Comparison of ENCODE assay signal across 8 mouse cellular contexts in genomic region chr10:75893089-75893750, GRCm38 (mm10). TPM values are rescaled to one million over a fixed set of nuclear protein-coding genes. Genes with fewer than 3 reads are reported as not detected.
A peak's percentile ranks its signal among the peaks of the same experiment; 100 is the strongest.
DNase-seq lines count a peak whose midpoint lies in the region; ATAC-seq lines count a peak whose summit lies in the region.

Gene Derl3 (plus strand): TSS chr10:75893413.

- 0 out of 2 replicates have a peak within 1 kb of the TSS, but pooled peaks have one; percentile 17 for H3K9ac ChIP-seq in hindbrain, embryonic 15.5 days

- no peaks in the 10 kb centered on the region for H3K27me3 ChIP-seq in hindbrain, embryonic 15.5 days

- 0 out of 2 replicates have a peak within 1 kb of the TSS, but pooled peaks have one; percentile 5 for H3K27ac ChIP-seq in hindbrain, embryonic 15.5 days (replicated peaks)

- H3K36me3 ChIP-seq in hindbrain, embryonic 15.5 days, result peaks cover 29% of the 10 kb centered on the region

- WGBS in hindbrain, embryonic 15.5 days, result 2% methylated on average over 51 of the region's 51 CpGs

- peak within 1 kb of the TSS; percentile 35 for H3K4me3 ChIP-seq in hindbrain, embryonic 15.5 days

- H3K4me1 ChIP-seq in hindbrain, embryonic 15.5 days (replicated peaks), result peaks cover 6% of the 10 kb centered on the region

- ATAC-seq in hindbrain, embryonic 15.5 days (ENCODE audit: low FRiP score, low read depth), result peak; percentile 99

- H3K4me2 ChIP-seq in hindbrain, embryonic 15.5 days, result peak within 1 kb of the TSS; percentile 80

- peak; percentile 98 for DNase-seq in T-cell, adult 2 months (ENCODE audit: low spot score)
- peak; percentile 93 to 94 for DNase-seq in cerebellum, postnatal 36 days
- DNase-seq in gastrocnemius, adult 18-20 months (ENCODE audit: low spot score), result peak; percentile 86
- DNase-seq in layer of hippocampus, postnatal 36 days, result peak; percentile 95 to 97
- peak; percentile 96 for DNase-seq in lung, postnatal 25 days (ENCODE audit: low spot score)
- peak; percentile 94 for DNase-seq in retina, embryonic 14.5 days (ENCODE audit: low spot score)
- peak; percentile 94 to 96 for DNase-seq in thymus, postnatal 36 days

- no peaks in the 10 kb centered on the region for H3K9me3 ChIP-seq in hindbrain, embryonic 15.5 days

RNA-seq across cellular contexts. Expression of gene Derl3, which starts in this region (rescaled TPM):
- total RNA-seq in gastrocnemius, adult 18-20 months (2021), result under 1 TPM in 1 of 2 experiments, not detected in 1; 0.38 TPM
- 1.7 and 2.0 TPM in 2 replicates for polyA plus RNA-seq in hindbrain, embryonic 15.5 days (2015; fragmentation: Nextera tagmentation; extraction: Ambion mirVana)
- total RNA-seq in layer of hippocampus, postnatal 36 days (2021), result 1 to 10 TPM; 4.7 to 9.1 TPM

Comparison
In these comparisons a context has a peak if more than half of its experiments do, and no peak if none do; other contexts are left out.
1. Peak in every context shown above with its lines: DNase-seq, ATAC-seq, H3K4me3 ChIP-seq and H3K27ac ChIP-seq.
2. RNA of gene Derl3 (total RNA-seq): 4.7 to 9.1 TPM in layer of hippocampus, postnatal 36 days; 0.38 TPM in gastrocnemius, adult 18-20 months; every median in the first group is over 4 times any median in the second.
3. Peak in DNase-seq in gastrocnemius, adult 18-20 months; RNA of the gene not detected or under 1 TPM.